Mouse (Mus musculus): ENCODE data around the gene Wnt6.

Gene Wnt6

DNA sequence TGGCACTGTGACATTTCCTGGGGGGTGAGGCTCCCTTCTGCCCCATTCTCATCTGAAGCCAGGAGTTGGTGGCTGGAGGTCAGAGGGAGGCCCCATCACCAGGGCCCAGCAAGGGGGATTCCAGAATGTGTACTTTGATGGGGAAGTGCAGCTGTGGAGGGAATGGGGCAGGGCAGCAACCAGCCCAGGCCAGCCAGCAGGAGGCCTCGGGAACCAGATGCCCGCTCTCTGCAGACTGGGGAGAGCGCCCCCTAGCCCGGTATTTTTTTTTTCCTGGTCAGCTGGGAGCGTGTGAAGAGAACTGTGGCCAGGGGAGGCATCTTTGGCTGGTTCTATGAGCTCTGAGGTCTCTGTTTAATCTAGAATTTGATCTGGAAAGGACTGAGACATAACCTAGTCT is 4.1 kb downstream of the Wnt6 start:
- DNase-seq (ENCODE audit: low read depth, low spot score) = no peak

DNA sequence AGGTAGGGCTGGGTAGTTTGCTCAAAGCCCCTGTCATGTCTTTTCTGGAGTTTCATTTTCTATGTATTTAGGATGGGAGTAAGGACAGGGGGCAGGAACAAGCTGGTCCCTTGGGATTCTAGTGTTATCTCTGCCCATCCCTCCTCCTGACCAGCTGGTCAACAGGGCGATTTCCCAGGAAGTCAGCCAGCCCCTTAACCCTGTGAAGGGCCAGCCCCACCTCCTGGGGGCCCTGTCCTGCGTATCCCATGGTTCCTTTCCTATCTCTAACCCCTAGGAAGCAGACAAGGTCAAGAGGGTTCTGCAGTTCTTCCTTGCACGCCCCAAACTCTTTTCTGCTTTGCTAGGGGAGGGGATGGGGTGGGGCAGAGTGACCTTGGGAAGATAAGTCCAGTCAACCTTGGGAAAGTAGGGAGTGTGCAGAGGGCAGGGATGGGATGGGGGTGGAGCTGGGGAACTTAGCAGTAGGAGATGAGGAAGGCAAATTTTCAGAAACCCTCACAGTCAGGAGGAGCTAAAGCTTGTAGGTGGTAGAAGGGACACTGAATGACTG is 7.3 kb downstream of the Wnt6 start:
- no peak for DNase-seq (ENCODE audit: low read depth, low spot score)

GRCm38 (mm10) chr1:74782045-74782444 is 10.4 kb downstream of the Wnt6 start:
- no peak for DNase-seq (ENCODE audit: low read depth, low spot score)

DNA sequence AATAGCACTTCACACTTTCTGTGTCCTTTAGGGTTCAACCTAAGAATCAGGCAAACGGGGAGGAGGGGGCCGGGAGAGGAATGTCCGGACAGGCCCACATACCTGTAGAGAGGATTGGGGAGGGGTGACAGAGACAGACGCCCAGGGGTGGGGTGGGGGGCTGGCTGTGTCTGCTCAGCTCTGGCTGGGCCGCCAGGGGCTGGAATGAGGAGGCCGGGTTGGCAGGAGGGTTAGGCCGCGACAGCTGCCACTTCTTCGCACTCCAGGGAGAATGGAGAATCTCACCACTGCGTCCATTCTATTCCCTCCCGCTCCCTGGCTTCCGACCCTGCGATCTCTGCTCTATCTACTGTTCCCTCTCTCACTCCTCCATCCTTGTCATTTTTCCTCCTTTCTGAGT is 11.9 kb downstream of the Wnt6 start:
- no peak for DNase-seq (ENCODE audit: low read depth, low spot score)

DNA sequence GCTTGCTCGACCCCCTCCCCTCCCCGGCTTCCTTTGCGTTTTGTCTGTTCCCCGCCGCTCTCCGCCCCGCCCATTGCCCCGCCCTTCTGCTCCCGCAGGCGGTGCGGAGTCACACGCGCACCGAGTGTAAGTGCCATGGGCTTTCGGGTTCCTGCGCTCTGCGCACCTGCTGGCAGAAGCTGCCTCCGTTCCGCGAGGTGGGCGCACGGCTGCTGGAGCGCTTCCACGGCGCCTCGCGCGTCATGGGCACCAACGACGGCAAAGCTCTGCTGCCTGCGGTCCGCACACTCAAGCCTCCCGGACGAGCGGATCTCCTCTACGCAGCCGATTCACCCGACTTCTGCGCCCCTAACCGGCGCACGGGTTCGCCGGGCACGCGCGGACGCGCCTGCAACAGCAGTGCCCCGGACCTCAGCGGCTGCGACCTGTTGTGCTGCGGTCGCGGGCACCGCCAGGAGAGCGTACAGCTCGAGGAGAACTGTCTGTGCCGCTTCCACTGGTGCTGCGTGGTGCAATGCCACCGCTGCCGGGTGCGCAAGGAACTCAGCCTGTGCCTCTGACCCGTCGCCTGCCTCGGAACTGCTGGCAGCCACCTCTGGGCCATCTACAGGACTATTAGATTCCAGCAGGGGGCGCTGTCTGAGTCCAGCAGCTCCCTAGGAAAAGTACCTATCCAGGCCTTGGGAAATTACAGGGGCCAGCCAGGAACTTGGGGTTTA is 12.5 kb downstream of the Wnt6 start:
- DNase-seq (ENCODE audit: low read depth, low spot score) = peak; percentile 55

DNA sequence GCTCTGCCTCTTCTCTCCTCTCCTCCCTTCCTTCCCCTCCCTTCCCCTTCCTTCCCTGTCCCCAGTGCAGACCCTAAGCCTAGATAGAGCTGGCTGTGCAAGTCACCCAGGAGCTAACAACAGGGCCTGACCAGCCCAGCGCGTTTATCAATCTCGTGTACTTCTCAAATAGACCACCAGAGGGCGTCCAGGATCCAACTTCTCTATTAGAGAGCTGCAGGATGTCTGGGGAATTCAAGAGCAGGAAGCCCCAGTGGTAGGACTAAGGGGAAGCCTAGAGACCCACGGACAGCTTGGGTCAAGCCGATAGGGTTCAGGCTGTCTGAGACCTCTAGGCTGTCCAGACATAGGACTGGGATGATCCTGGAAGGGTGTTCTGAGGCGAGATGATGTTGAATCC is 16.2 kb downstream of the Wnt6 start:
- DNase-seq (ENCODE audit: low read depth, low spot score) = peak; percentile 71

DNA sequence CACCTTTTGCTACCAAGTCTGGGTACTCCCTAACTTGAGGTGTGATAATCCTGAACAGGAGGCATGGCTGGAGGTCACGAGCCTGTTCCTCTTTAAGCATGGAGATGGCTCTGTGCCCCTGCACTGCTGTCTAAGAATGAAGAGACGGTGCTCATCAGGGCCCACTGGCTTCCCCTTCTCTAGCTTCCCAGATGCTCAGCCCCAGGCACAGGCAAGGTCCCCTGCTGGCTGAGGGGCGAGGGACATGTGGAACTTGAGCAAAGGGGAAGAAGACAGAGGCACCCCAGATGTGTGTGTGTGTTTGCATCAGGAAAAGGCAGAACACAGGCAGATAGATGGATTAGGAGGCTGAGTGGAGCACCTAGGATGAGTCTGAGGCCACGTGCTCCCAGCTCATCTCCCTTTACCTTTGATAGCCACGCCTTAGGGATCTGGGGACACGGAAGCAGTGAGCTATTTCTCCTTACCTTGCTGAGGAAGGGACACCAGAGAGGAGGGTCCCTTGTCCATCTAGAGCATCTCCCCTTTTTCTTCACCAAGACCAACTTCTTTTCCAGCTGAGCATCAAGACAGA is 17.0 kb downstream of the Wnt6 start:
- no peak for DNase-seq (ENCODE audit: low read depth, low spot score)

DNA sequence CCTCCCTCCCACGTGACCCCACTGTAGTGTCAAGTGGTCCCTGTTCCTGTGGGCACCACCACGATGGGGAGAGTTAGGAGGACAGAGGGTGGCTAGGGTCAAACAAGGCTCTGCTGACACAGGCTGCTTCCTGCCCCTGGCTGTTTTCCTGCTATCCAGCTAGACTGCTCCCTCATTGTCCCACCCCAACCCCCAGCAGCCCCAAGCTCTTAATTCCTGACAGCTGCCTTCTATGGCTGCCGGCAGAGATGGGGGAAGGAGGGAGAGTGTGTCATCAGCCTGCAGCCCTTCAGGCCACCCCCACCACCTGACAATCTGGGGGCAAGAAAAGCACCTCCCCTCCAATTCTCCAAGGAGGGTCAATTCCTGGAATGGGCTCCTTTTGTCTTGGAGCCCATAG is 18.4 kb downstream of the Wnt6 start:
- no peak for DNase-seq (ENCODE audit: low read depth, low spot score)

DNA sequence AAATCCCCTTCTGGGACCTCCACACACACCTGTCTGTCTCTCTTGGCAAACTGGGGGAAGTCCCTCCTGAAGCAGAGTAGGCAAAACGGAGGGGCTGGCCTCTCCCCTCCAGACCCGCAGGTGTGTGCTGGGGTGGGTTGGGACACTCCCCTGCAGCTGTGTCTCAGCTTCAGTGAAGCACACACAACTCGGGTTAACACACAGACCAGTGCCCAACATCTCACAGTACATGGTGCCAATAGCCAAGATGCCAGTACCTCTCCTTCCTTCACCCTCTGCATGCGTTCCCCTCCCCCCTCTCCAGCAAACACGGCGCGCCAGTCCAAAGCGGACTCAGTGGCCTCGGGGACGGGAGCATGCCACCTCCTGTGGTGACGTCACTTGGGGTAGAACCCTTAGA is 19.6 kb downstream of the Wnt6 start, which contains the start of gene Wnt10a:
Gene Wnt10a (plus strand): TSS at position 268 of the 400 bp plus-strand sequence.
- DNase-seq (ENCODE audit: low read depth, low spot score) = no peak

- no peak for DNase-seq (ENCODE audit: low read depth, low spot score)
These were observed 21.4 kb downstream of the Wnt6 start for GRCm38 (mm10) chr1:74792831-74793660.

GRCm38 (mm10) chr1:74794487-74795144 is 22.9 kb downstream of the Wnt6 start:
- no peak for DNase-seq (ENCODE audit: low read depth, low spot score)

- no peak for DNase-seq (ENCODE audit: low read depth, low spot score)
These were observed 23.4 kb downstream of the Wnt6 start for GRCm38 (mm10) chr1:74795145-74795529.

DNA sequence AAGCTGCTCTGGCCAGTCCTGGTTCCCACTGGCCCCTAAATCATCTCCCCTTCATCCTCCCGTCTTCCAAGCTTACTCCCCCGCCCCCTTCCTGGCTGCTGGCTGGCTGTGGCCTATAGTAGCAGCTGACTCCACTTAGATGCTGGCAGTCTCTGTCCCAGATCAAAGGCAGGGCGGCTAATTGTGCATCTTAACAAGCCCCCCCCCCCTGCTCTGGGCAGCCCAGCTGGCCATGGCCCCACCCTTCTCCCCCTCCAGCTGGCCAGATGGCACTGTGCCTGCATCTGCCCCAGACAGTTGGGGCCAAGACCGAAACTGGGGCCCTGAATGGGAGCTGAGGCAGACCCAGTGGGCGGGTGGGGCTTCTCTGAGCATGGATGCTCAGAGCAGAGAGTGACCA is 25.8 kb downstream of the Wnt6 start:
- DNase-seq (ENCODE audit: low read depth, low spot score) = peak; percentile 63

DNA sequence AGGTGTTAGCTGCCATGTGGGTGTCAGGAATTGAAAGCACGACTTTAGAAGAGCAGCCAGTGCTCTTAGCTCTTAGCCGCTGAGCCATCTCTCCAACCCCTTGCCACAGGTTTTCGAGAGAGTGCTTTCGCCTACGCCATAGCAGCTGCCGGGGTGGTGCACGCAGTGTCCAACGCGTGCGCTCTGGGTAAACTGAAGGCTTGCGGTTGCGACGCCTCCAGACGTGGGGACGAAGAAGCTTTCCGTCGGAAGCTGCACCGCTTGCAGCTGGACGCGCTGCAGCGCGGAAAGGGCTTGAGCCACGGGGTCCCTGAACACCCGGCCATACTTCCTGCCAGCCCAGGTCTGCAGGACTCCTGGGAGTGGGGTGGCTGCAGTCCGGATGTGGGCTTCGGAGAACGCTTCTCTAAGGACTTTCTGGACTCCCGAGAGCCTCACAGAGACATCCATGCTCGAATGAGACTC is 28.8 kb downstream of the Wnt6 start:
- no peak for DNase-seq (ENCODE audit: low read depth, low spot score)

DNA sequence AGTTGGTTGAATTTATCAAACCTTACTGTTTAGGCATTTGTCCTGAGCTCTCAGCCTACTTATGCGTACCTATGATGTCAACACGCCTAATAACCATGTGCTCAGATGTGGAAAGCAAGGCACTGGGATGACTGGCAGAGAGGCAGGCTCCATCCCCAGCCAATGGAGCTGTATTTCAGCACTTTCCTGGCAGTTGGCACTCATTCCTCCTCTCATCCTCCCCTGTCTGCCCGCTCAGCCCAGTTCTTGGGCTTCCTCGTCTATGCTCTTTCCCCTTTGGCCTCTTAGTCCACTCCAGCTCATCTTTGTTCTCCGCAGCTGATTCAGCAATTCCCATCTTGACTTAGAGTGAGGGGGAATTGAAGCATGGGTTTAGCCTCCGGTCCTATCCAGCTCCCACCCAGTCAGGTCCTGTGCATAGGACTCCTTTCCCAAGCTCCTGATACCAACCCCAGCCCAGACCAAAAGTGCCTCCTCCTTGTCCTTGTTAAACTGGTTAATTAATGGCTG is 30.0 kb downstream of the Wnt6 start:
- no peak for DNase-seq (ENCODE audit: low read depth, low spot score)

GRCm38 (mm10) chr1:74802795-74803656 is 31.3 kb downstream of the Wnt6 start:
- peak; percentile 54 for DNase-seq (ENCODE audit: low read depth, low spot score)

- no peak for DNase-seq (ENCODE audit: low read depth, low spot score)
These were observed 32.6 kb downstream of the Wnt6 start for GRCm38 (mm10) chr1:74804211-74804870.

DNA sequence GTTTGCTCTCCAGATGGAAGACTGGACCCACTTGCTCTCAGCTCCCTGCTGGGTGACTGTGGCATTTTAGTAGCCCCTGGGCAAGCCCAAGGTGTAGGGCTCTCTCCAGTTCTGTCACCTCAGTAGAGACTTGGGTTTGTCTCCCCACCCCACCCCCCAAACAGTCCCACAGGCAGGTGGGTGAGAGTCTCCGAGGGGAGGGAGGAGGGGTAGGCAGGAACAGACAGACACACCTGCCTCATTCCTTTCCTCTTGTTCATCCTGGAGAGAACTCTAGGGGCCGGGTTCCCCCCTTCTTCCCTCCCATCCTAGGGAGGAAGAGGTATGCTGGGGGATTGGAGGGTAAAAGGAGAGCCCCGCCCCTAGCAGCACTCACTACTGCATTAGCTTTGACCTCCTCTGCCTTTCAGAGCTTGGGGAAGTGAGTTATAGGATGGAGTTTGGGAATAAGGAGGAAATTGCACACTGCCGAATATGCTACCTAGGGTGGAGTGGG is 33.7 kb downstream of the Wnt6 start:
- no peak for DNase-seq (ENCODE audit: low read depth, low spot score)

DNA sequence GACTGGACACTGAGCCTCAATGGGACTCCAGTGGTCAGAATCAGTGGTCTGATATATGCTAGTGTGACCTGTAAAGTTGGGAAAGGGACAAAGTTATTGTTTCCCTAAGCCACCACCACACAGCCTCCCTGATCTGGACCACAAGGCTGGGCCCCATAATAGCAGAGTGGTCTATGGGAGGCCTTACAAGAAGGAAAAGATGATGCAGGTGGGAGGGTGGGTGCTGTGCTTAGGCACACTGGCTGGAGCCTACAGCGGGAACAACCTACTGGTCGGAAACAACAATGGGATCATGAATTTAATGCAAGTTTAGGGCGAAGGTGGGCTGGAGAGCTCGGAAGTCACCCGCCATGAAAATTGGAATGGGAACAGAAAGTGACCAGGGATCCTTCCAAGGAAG is 34.2 kb downstream of the Wnt6 start:
- no peak for DNase-seq (ENCODE audit: low read depth, low spot score)
